Mouse (Mus musculus) myocyte (in vitro differentiated cells): Measurements from ENCODE around the gene Gm20388.

Source experiments
- E2F4 ChIP-seq: IDR thresholded peaks from one replicate; pipeline ENCODE4 v1.6.1; 2011; ENCODE audit warnings: mild to moderate bottlenecking, control low read depth, moderate library complexity; ENCODE audit not compliant: insufficient read depth
- MAX ChIP-seq: IDR thresholded peaks from one replicate; pipeline ENCODE4 v1.6.1; 2011; ENCODE audit warnings: low read depth, mild to moderate bottlenecking, control low read depth
- POLR2A ChIP-seq: IDR thresholded peaks from one replicate; pipeline ENCODE4 v1.6.1; 2011; ENCODE audit warnings: low read depth, mild to moderate bottlenecking, control low read depth, moderate library complexity; ENCODE audit not compliant: insufficient read length
- SRF ChIP-seq: IDR thresholded peaks from one replicate; pipeline ENCODE4 v1.6.1; 2011; ENCODE audit warnings: low read depth; ENCODE audit not compliant: control insufficient read depth, insufficient read length
- TCF12 ChIP-seq: IDR thresholded peaks from one replicate; pipeline ENCODE4 v1.6.1; 2011; ENCODE audit warnings: mild to moderate bottlenecking, control low read depth; ENCODE audit not compliant: poor library complexity, insufficient read depth, severe bottlenecking
- USF1 ChIP-seq: IDR thresholded peaks from one replicate; pipeline ENCODE4 v1.6.1; 2011; ENCODE audit warnings: low read depth, mild to moderate bottlenecking, control low read depth, moderate library complexity

GRCm38 (mm10) chr8:122955195-122955594, 3044.6 kb downstream of the Gm20388 start:
- TF ChIP-seq SRF (no peak), USF1 (no peak), POLR2A (no peak), TCF12 (no peak), MAX (no peak), E2F4 (no peak)
